Mouse (Mus musculus): ENCODE measurements around the gene Cops2. TPM values are rescaled to one million over a fixed set of nuclear protein-coding genes. Genes with fewer than 3 reads are reported as not detected.

Gene Cops2
- total and polyA plus RNA-seq, 2 experiments from 2014 or later: 35.1 to 53.8 TPM

DNA sequence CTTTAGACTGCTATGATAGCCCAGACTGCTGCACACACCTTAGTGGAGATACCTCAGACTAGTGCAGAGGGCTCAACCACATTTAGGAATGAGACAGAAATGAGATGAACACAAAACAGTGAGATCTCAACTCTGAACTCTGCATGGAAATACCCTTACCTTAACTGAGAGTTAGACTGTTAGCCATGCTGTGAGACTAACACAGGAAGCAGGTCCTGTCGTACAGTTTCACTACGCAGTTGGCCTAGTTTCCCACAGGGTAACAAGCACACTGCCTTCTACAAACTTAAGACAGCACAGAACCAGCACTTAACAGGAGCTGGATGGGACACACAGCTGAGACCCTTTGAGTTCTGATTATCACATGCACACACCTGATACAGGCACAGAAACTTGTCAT lies 29.0 kb downstream of the Cops2 start:
- no peaks in the 10 kb centered on the region for H3K27me3 ChIP-seq (ENCODE audit: insufficient read depth, low read length)
- no peak for TF ChIP-seq CTCF (IDR thresholded peaks at IDR 0.05; ENCODE audit: low read depth)
- no peaks in the 10 kb centered on the region for H3K9me3 ChIP-seq (ENCODE audit: low read length)
- H3K4me2 ChIP-seq (ENCODE audit: low read depth, low read length): no peak overlapping the region
- peaks cover 31% of the 10 kb centered on the region for H3K36me3 ChIP-seq (ENCODE audit: insufficient read depth, low read length)
- no peak overlapping the region for H3K27ac ChIP-seq
- ATAC-seq: no peak
- no peak overlapping the region for H3K4me3 ChIP-seq (ENCODE audit: low read length)
- DNase-seq (ENCODE audit: low spot score): no peak
- H3K9ac ChIP-seq (replicated peaks; ENCODE audit: low read length): no peak overlapping the region
- no peaks in the 10 kb centered on the region for H3K4me1 ChIP-seq (ENCODE audit: insufficient read depth, low read length)
- 92% methylated on average over 2 of the region's 2 CpGs for WGBS

DNA sequence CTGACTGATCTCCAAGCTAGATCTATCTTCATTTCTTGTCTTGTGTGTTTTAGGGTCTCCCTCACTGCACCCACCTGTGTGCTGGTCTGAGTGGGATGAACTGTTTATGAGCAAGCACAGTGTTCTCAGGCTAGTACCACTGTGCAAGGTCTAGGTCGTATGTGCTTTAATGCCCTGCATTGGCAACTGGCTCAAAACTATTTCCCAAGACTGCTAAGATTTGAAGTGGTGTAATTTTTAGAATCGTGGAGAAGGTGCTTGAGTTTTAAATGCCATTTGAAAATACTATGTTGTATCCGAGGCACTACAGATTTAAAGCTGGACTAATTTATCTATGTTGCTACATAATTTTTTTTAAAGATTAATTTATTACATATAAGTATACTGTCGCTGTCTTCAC lies 31.0 kb downstream of the Cops2 start:
- no peaks in the 10 kb centered on the region for H3K4me1 ChIP-seq (ENCODE audit: insufficient read depth, low read length)
- no peaks in the 10 kb centered on the region for H3K27me3 ChIP-seq (ENCODE audit: insufficient read depth, low read length)
- H3K9me3 ChIP-seq (ENCODE audit: low read length): no peaks in the 10 kb centered on the region
- ATAC-seq (no peak), DNase-seq (ENCODE audit: low spot score) (no peak)
- H3K4me3 ChIP-seq (ENCODE audit: low read length): no peak overlapping the region
- no peak overlapping the region for H3K4me2 ChIP-seq (ENCODE audit: low read depth, low read length)
- no peak overlapping the region for H3K9ac ChIP-seq (replicated peaks; ENCODE audit: low read length)
- WGBS: 92% methylated on average over 4 of the region's 4 CpGs
- peaks cover 15% of the 10 kb centered on the region for H3K36me3 ChIP-seq (ENCODE audit: insufficient read depth, low read length)
- H3K27ac ChIP-seq: no peak overlapping the region
- no peak for TF ChIP-seq CTCF (IDR thresholded peaks at IDR 0.05; ENCODE audit: low read depth)

DNA sequence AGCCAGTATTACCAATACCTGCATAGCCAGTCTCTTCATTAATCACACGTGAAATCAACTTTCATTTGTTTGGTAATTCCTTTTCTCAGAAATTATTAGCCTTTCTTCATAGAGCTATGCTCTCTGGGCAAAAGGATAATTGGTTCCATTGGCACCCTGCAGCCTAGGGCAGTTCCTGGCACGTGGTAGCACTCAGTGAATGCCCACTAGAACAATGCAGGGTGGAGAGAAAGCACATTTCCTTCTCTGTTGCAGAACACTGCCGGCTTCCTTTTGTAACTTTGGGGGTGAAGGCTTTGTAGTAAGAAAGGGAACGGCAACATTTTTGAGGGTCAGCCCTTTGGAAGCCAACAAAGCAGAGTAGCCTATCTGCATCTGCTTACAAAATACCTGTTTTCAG lies 32.7 kb downstream of the Cops2 start:
- no peak for ATAC-seq
- H3K36me3 ChIP-seq (ENCODE audit: insufficient read depth, low read length): no peaks in the 10 kb centered on the region
- H3K4me3 ChIP-seq (ENCODE audit: low read length): no peak overlapping the region
- WGBS: 29% methylated on average over 4 of the region's 4 CpGs
- no peaks in the 10 kb centered on the region for H3K4me1 ChIP-seq (ENCODE audit: insufficient read depth, low read length)
- DNase-seq (ENCODE audit: low spot score): no peak
- H3K27ac ChIP-seq: no peak overlapping the region
- no peak for TF ChIP-seq CTCF (IDR thresholded peaks at IDR 0.05; ENCODE audit: low read depth)
- H3K27me3 ChIP-seq (ENCODE audit: insufficient read depth, low read length): no peaks in the 10 kb centered on the region
- no peak overlapping the region for H3K9ac ChIP-seq (replicated peaks; ENCODE audit: low read length)
- H3K9me3 ChIP-seq (ENCODE audit: low read length): no peaks in the 10 kb centered on the region
- H3K4me2 ChIP-seq (ENCODE audit: low read depth, low read length): no peak overlapping the region

DNA sequence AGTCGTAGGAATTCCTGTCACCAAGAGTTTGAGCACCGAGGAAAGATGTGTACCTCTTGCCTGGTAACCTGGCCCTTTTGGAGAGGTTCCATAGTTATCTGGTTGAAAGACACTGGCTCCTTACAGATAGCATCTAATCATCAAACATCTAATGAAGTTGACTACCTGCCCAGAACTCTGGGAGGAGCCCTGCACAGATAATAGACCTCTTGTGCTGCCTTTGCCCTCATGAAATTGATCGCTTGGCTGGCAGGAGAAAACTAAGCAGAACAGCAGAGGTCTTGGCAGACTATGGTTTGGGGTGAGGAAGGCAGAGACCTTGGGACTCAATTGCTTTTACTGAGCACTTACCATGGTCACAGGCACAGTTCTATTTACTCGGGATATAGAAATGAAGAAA lies 38.5 kb downstream of the Cops2 start:
- Histone ChIP-seq H3K9ac (replicated peaks; ENCODE audit: low read length) (no peak overlapping the region), H3K4me3 (ENCODE audit: low read length) (no peak overlapping the region), H3K9me3 (ENCODE audit: low read length) (no peaks in the 10 kb centered on the region), H3K27me3 (ENCODE audit: insufficient read depth, low read length) (no peaks in the 10 kb centered on the region), H3K4me2 (ENCODE audit: low read depth, low read length) (no peak overlapping the region), H3K36me3 (ENCODE audit: insufficient read depth, low read length) (no peaks in the 10 kb centered on the region), H3K4me1 (ENCODE audit: insufficient read depth, low read length) (no peaks in the 10 kb centered on the region), H3K27ac (no peak overlapping the region)
- no peak for TF ChIP-seq CTCF (IDR thresholded peaks at IDR 0.05; ENCODE audit: low read depth)
- DNase-seq (ENCODE audit: low spot score): no peak
- no peak for ATAC-seq
- 81% methylated on average over 4 of the region's 4 CpGs for WGBS

DNA sequence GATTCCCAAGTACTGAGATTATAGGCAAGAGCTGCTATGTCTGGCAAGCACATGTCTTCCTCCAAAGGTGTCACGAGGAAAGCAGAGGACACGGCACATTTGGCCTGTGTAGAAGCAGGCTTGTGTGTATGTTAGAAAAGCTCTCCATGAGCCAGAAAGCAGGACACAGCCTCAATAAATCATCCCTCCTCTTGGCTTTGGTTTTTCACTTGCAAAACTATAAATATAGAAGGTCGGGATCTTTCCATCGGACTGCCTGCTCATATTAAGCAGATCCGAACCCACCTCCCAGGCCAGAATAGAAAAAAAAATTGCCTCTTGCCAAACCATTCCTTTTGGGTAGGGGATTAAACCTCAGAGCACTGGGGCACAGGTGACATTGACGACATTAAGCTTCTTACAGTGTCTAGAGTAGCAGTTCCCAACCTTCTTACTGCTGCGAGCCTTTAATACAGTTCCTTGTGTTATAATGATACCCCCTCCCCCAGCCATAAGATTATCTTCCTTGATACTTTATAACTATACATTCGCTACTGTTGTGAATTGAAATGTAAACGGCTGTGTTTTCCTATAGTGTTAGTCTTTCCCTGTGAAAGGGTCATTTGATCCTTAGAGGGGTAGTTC lies 44.9 kb downstream of the Cops2 start:
- H3K4me1 ChIP-seq (ENCODE audit: insufficient read depth, low read length): no peaks in the 10 kb centered on the region
- no peak overlapping the region for H3K9ac ChIP-seq (replicated peaks; ENCODE audit: low read length)
- no peaks in the 10 kb centered on the region for H3K36me3 ChIP-seq (ENCODE audit: insufficient read depth, low read length)
- ATAC-seq (no peak), DNase-seq (ENCODE audit: low spot score) (no peak)
- H3K4me3 ChIP-seq (ENCODE audit: low read length): no peak overlapping the region
- no peak overlapping the region for H3K4me2 ChIP-seq (ENCODE audit: low read depth, low read length)
- 79% methylated on average over 9 of the region's 9 CpGs for WGBS
- H3K9me3 ChIP-seq (ENCODE audit: low read length): no peaks in the 10 kb centered on the region
- TF ChIP-seq CTCF (IDR thresholded peaks at IDR 0.05; ENCODE audit: low read depth): no peak
- H3K27me3 ChIP-seq (ENCODE audit: insufficient read depth, low read length): no peaks in the 10 kb centered on the region
- H3K27ac ChIP-seq: no peak overlapping the region

DNA sequence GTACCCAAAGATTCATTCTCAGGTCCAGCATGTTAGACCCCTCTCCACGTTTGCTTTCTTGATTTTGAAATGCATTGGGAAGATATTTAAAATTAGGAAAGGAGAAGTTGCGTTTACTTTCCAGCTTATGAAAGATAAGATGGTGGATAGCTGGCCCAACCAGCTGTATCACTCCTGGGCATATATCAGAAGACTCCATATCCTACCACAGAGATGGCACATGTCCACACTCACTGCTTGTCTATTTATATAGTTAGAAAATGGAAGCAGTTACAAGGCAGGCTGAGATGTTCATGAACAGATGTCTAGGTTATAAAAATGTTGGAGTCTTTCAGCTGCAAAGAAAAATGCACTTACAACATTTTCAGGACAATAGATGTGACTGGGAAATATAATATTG lies 47.6 kb downstream of the Cops2 start:
- Histone ChIP-seq H3K27ac (no peak overlapping the region), H3K4me1 (ENCODE audit: insufficient read depth, low read length) (no peaks in the 10 kb centered on the region), H3K4me3 (ENCODE audit: low read length) (no peak overlapping the region), H3K27me3 (ENCODE audit: insufficient read depth, low read length) (no peaks in the 10 kb centered on the region), H3K4me2 (ENCODE audit: low read depth, low read length) (no peak overlapping the region), H3K9ac (replicated peaks; ENCODE audit: low read length) (no peak overlapping the region), H3K36me3 (ENCODE audit: insufficient read depth, low read length) (no peaks in the 10 kb centered on the region), H3K9me3 (ENCODE audit: low read length) (no peaks in the 10 kb centered on the region)
- ATAC-seq (no peak), DNase-seq (ENCODE audit: low spot score) (no peak)
- no peak for TF ChIP-seq CTCF (IDR thresholded peaks at IDR 0.05; ENCODE audit: low read depth)
- WGBS: 85% methylated on average over 2 of the region's 2 CpGs

DNA sequence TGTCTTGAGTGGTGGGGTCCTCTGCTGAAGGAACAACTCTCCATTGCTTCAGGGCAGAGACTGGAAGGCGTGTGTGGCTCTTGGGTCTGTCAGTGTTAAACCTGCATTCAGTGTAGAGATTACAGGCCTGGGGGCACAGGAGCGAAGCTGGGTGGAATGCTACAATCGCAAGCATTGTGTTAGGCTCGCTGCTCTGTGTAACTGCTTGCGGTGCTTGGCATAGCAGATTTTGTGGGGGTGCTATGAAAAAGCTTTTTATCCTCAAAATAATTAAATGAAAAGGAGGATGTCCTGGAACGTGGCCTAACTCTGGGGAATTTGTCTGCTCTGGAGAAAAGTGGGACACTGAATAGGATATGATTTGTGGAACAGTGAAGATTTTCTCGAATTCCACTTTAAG lies 49.4 kb downstream of the Cops2 start:
- 68% methylated on average over 7 of the region's 7 CpGs for WGBS
- no peak for DNase-seq (ENCODE audit: low spot score)

More for the DNA sequence above, 49.4 kb downstream of the Cops2 start:
- Histone ChIP-seq H3K4me3 (ENCODE audit: low read length) (no peak overlapping the region), H3K9me3 (ENCODE audit: low read length) (no peaks in the 10 kb centered on the region), H3K36me3 (ENCODE audit: insufficient read depth, low read length) (no peaks in the 10 kb centered on the region), H3K27ac (no peak overlapping the region), H3K4me2 (ENCODE audit: low read depth, low read length) (no peak overlapping the region), H3K9ac (replicated peaks; ENCODE audit: low read length) (no peak overlapping the region), H3K27me3 (ENCODE audit: insufficient read depth, low read length) (no peaks in the 10 kb centered on the region), H3K4me1 (ENCODE audit: insufficient read depth, low read length) (no peaks in the 10 kb centered on the region)
- TF ChIP-seq CTCF (IDR thresholded peaks at IDR 0.05; ENCODE audit: low read depth): no peak
- 0 out of 2 replicates have a peak, but pooled peaks have one; percentile 29 for ATAC-seq
